Mouse (Mus musculus): ENCODE results near the gene Nabp1. TPM values are rescaled to one million over a fixed set of nuclear protein-coding genes. Genes with fewer than 3 reads are reported as not detected.

Gene Nabp1
- polyA plus RNA-seq, 1 experiment from 2014 or later, result 12.8 TPM

- no peaks in the 10 kb centered on the region for H3K4me1 ChIP-seq (replicated peaks; ENCODE audit: control insufficient read depth, insufficient read depth)
- TF ChIP-seq EP300 (optimal IDR thresholded peaks at IDR 0.05) (no peak), CTCF (IDR thresholded peaks at IDR 0.05; ENCODE audit: low read depth) (no peak)
- no peak overlapping the region for H3K4me2 ChIP-seq (replicated peaks; ENCODE audit: low read depth)
- no peak overlapping the region for H3K27ac ChIP-seq (replicated peaks)
- H3K9me3 ChIP-seq (ENCODE audit: control insufficient read depth, low read length), result no peaks in the 10 kb centered on the region
- H3K27me3 ChIP-seq (ENCODE audit: control insufficient read depth, insufficient read depth, low read length), result no peaks in the 10 kb centered on the region
- no peak overlapping the region for H3K9ac ChIP-seq (ENCODE audit: low read length)
- 65% methylated on average over 5 of the region's 5 CpGs for WGBS
- DNase-seq (ENCODE audit: low spot score), result no peak
- no peak overlapping the region for H3K4me3 ChIP-seq (ENCODE audit: low read depth, low read length)
- ATAC-seq (ENCODE audit: low FRiP score, low TSS enrichment), result no peak
- no peaks in the 10 kb centered on the region for H3K36me3 ChIP-seq (ENCODE audit: control insufficient read depth, insufficient read depth, low read length)
These were observed 59.5 kb downstream of the Nabp1 start for GRCm38 (mm10) chr1:51418753-51419152.

Other genes starting within 250 kb of the Nabp1 start
- gene Cavin2, start 189.3 kb downstream of the Nabp1 start, polyA plus RNA-seq (2015; fragmentation: Nextera tagmentation; extraction: Ambion mirVana), result 42.5 and 46.1 TPM in 2 replicates

All from stomach, postnatal 0 days (tissue).